Mouse (Mus musculus) A20 (cell line): Measurements from ENCODE around the gene Usp29.
"Not testable (repeated sequence)": the region's sequence is repeated elsewhere in the genome, so short reads cannot be mapped to it uniquely, and the experiment has no call there.

Experiments
- DNase-seq: peaks from one replicate; pipeline ENCODE4 v3.0.0-alpha.2; 2011; ENCODE audit warnings: low read depth, low spot score

Usp29 gene

DNA sequence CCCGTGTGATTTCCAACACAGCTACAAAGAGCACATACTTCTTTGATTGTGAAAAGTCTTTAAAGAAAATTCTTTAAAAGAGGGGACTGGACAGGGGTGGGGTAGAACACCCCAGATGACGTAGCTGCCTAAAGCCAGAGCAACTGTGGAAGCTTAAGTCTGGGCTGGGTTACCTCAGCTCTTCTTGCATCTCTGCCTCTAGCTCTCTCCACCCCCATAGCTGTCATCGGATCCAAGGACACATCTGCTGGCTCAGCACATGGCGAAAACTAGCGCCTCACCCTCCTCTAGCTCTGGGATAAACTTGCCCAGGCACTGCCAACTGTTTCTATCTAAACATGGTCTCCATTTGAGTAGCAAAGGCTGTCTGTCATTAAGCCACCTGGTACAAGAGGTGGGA, 34.9 kb downstream of the Usp29 start:
- no peak for DNase-seq

- no peak for DNase-seq
Observed at GRCm38 (mm10) chr7:6770286-6770685, 39.9 kb downstream of the Usp29 start.

- DNase-seq: not testable (repeated sequence)
Observed at GRCm38 (mm10) chr7:6773865-6774413, 43.6 kb downstream of the Usp29 start.

DNA sequence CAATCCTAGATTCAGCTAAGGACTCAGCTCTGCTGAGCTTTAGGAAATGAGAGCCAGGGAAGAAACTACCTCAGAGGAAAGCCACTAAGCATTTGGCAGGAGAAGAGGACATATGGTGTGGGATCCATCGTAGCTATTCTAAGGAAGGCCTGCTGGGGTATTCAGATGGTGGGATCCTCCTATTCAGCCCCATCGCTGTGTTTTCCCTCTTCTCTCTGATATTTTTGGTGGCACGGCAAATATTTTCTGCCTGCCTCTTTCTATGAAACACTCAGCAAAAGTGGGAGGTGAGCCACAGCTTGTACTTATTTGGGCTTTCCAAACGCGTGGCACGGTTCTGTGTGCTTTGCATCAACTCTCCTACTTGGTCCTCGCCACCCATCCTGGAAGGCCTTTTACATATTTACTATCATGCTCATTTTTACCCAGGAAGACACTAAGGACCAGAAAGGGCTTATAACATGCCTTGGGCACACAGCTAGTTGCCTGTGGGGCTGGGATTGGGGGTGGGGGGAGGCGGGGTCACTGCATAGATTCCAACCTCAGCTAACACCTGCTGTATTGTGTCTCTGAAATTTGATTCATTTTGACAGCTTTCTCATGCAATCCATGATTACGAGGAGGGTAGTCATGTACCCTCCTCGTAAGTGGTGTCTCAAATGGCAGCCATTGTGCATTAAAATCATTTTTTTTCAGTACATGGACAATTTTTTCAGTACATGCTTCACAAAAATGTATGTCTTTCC, 46.1 kb downstream of the Usp29 start:
- no peak for DNase-seq

DNA sequence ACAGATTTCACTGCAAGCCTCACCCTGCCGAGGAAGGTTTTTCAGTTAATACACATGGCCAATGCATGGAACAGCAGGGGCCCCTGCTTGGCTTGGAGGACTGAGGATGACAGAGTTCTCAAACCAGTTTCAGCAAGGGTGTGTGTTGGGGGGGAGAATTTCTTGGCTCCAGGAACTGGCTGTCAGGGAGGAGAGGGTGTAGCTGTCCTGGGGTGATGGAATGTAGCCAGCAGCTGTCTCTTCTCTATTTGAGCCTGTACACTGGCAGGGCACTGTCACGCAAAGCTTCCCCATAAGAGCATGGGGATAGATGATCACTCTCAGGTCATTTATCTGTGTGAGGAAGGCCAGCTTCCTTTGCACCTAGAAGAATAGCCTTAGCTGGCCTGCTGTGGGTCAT, 46.7 kb downstream of the Usp29 start:
- DNase-seq: no peak

DNA sequence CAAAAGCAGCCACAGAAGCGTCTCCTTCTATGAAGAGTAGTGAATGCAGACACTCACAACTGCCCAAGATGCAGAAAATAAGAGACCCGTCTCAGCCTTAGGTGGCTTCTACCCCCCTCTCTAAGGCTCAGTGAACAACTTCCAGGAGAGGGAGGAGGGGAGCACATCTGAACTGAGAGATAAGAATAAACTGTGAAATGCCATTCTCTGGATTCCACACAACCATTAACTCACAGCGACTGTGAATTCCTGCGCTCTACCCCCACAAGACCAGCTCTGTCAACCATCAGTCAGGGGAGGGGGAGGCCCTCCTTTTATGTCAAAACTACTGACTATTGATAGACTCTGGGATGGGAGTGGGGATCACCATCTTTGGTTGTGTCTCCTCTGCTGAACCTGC, 47.3 kb downstream of the Usp29 start:
- DNase-seq: no peak

- DNase-seq: no peak
Observed at GRCm38 (mm10) chr7:6779172-6779571, 48.8 kb downstream of the Usp29 start.

DNA sequence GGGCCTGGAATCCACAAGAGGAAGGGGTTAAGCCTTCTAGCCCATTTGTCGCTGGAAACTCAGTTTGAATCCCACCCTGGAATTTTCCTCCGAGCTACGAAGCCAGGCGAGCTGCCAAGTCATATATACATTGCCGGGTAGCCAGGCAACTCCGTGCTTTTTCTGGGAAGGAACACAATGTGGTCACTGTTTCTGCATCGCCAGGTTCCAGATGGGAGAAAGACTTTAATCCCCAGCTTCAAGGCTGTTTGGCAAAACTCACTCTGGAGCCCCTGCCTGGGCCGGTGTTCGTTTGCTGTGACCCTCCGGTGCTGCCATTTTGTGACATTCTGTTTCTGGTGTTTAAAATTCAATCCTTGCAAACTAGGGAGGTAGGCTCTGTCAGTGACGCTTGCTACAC, 51.2 kb downstream of the Usp29 start:
- no peak for DNase-seq

DNA sequence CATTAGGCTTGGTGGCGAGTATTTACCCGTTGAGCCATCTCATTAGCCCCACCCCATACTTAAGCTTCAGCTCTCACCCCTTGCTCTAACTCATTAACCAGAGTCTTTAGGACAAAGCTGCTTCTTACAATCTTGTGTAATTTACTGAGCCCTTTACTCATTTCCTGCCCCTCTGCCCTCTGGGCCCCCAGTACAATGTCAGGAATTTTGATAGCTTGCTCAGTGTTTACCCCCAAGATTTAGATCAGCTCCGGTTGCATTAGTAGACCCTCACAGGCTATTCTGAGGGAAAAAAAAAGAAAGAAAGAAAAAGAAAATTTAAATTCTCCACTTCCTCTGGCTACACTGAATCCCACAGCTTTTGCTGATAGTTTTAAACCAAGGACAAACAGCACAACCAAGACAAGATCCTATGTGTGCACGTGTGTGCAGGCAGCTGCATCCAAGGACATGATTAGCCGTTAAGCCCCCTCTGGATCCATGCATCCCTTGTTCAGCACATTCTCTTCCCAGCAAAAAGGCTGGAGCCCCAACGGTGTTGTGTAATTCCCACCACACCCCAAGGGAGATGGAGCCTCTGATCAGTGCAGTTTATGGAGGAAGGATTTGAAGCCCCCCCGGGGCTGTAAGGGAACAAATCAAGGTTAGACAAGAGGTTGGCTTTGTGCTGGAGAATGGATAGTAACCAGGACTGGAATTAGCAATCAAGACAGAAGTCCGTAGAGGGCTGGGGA, 54.1 kb downstream of the Usp29 start:
- DNase-seq: no peak

DNA sequence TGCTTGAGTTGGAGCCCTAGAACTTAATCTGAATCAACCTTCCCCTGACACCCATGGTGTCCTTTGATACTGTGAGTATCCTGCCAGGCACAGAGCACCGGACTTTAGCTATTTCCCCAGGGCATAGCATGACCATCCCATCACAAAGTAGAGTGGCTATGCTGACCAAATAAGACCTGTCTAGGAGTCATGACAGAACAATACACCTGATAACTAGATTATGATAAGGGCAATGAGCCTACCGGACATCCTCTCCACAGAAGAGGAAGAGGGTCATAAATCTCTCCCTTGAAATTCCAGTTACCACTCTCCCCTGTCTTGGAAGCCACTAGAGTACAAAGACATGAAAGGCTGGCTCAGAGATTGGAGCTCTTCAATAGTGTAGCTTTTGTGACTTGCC, 56.6 kb downstream of the Usp29 start:
- DNase-seq: no peak

- no peak for DNase-seq
Observed at GRCm38 (mm10) chr7:6788101-6788500, 57.7 kb downstream of the Usp29 start.

DNA sequence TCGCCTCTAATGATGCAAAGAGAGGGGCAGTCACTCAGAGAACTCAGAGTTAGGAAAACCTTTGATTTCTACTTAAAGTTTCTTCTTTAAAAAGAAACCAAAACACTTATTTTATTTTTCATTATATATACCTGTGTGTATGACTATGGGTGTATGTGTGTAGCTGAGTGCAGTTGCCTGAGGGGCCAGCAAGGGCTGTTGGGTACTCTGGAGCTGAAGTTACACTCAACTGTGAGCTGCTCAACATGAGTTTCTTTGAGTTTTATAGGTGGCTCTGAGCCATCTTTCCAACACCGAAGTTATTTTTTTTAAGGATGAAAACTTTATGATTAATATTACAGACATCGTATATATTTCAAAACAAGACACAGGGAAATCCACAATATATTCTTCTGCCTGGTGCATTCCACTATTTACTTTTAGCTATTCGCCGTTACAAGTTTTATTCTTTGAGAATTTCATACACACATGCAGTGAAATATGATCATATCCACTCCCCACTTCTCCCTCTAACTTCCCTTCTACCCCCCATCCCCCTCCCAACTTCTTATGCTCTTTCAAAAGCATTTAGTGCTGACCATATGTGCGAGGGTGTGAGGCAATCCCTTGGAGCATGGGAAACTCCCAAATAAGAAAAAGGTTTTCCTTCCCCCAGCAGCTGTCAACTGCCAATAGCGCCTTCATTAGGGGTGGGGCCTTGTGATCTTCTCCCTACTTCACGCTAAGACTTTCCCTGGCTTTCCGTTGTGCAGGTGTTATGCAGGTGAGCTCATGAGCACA, 61.1 kb downstream of the Usp29 start:
- DNase-seq: no peak

DNA sequence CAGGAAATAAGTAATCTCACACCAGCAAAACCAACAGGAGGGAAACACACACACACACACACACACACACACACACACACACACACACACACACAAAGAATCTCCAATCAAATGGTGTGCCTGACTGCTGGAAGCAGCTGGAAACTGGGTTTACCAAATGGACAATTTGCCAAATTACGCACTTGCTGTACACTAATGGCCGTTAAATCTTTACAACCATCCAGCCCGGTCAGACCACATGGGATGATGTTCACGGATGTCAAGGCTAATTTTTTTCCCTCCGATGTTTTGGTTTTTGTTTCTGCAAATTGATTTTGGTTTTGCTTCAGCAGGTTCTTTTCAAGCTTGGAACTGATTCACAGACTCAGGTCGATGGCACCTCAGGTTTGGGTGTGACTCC, 62.9 kb downstream of the Usp29 start:
- no peak for DNase-seq

GRCm38 (mm10) chr7:6793811-6794210, 63.4 kb downstream of the Usp29 start:
- DNase-seq: no peak

DNA sequence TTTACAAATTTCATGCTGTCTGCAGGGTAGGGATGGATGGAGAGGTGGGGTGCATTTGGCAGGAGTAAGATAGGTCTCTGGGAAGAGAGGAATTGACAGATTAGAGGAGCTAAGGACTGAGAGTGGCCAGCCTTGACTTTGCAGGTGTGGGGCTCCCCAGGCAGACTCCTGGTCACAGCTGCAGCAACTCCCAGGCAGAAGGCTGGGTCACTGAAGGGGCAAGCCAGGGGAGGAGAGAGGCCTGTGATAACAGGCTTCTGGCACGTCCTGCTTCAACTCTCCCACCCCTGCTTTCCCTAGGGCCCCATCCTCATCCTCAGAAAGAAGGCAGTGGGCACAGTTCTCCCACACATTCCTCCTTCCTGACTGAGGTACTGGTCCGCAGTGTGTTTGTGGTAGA, 67.0 kb downstream of the Usp29 start:
- DNase-seq: no peak

DNA sequence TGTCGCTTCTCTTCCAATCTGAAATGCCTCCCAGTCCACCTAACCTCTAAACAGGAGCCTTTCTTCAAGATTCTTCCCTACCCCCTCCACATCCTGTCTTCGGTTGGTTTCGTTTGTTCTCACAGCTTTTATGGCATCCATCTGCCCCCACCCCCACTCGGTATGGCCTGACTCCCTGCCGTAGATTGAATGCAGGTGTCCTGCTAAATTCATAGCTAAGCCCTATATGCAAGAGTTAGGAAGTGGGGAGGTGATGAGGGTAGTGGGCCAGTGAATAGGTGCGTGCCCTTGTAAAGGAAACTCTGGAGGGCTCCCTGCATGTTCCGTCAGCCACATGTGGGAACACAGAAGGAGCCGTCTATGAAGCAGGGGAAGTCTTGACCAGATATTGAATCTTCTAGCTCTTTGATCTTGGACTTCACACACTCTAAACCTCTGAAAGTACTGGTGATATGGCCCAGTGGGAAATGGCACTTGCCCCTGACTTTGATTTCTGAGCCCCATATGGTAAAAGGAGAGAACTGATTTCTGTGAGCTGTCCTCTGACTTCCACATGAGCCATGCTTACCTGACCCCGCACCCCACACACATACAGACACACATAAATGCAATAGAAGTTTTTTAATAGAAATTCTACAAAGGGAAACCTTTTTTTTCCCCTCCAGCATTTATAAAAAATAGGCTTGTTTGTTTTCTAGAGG, 68.9 kb downstream of the Usp29 start:
- DNase-seq: no peak

- no peak for DNase-seq
Observed at GRCm38 (mm10) chr7:6800586-6801441, 70.4 kb downstream of the Usp29 start.

- no peak for DNase-seq
Observed at GRCm38 (mm10) chr7:6801642-6802041, 71.3 kb downstream of the Usp29 start.

- no peak for DNase-seq
Observed at GRCm38 (mm10) chr7:6810556-6810955, 80.2 kb downstream of the Usp29 start.

GRCm38 (mm10) chr7:6814971-6815370, 84.6 kb downstream of the Usp29 start:
- DNase-seq: no peak
